Mouse (Mus musculus): ENCODE results near the gene Amy2a1. TPM values are rescaled to one million over a fixed set of nuclear protein-coding genes. Genes with fewer than 3 reads are reported as not detected.
"Not testable (repeated sequence)": the region's sequence is repeated elsewhere in the genome, so short reads cannot be mapped to it uniquely, and the experiment has no call there.

Gene Amy2a1
- polyA plus RNA-seq (2012; rRNA removed) = not detected in 2 replicates

DNA sequence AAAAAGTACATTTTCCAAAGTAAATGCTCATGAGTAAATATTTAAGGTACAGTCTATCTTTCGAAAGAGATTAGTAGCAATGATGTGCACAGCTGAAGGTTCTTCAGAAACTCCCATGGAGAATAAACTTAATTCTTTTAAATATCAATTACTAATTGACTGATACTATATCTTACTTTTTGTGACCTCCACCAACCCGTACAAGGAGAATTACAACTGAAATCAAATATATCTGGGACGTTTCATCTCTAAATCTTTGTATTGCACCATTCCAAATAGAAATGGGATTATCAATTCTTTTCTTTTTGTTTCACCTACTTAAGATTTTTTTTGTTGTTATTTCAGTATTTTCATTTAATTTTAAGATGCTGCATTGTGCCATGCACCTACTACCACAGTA, at the start of gene Amy2a1:
TSS of gene Amy2a1 (minus strand) at position 101 of the 400 bp plus-strand sequence.
- H3K36me3 ChIP-seq (ENCODE audit: control insufficient read depth, insufficient read depth, low read length); H3K4me1 ChIP-seq (ENCODE audit: control insufficient read depth, insufficient read depth, low read length); H3K27me3 ChIP-seq (replicated peaks; ENCODE audit: control insufficient read depth, insufficient read depth, low read length); H3K27ac ChIP-seq (ENCODE audit: insufficient read depth, low read depth, low read length); H3K4me3 ChIP-seq (ENCODE audit: insufficient read depth, low read depth, low read length); DNase-seq: not testable (repeated sequence)
- WGBS = 89% methylated on average over 3 of the region's 3 CpGs

GRCm38 (mm10) chr3:113574578-113574977, 42.4 kb upstream of the Amy2a1 start:
- no peak overlapping the region for H3K27ac ChIP-seq (ENCODE audit: insufficient read depth, low read depth, low read length)
- no peaks in the 10 kb centered on the region for H3K36me3 ChIP-seq (ENCODE audit: control insufficient read depth, insufficient read depth, low read length)
- no peak overlapping the region for H3K4me3 ChIP-seq (ENCODE audit: insufficient read depth, low read depth, low read length)
- DNase-seq = no peak
- no peaks in the 10 kb centered on the region for H3K4me1 ChIP-seq (ENCODE audit: control insufficient read depth, insufficient read depth, low read length)
- TF ChIP-seq CTCF (conservative IDR thresholded peaks at IDR 0.05; ENCODE audit: insufficient read depth, insufficient read length, low read depth, low read length) (no peak), POLR2A (IDR thresholded peaks at IDR 0.05; ENCODE audit: low read depth, low read length) (no peak)
- 72% methylated on average over 4 of the region's 4 CpGs for WGBS
- H3K27me3 ChIP-seq (replicated peaks; ENCODE audit: control insufficient read depth, insufficient read depth, low read length) = no peaks in the 10 kb centered on the region

DNA sequence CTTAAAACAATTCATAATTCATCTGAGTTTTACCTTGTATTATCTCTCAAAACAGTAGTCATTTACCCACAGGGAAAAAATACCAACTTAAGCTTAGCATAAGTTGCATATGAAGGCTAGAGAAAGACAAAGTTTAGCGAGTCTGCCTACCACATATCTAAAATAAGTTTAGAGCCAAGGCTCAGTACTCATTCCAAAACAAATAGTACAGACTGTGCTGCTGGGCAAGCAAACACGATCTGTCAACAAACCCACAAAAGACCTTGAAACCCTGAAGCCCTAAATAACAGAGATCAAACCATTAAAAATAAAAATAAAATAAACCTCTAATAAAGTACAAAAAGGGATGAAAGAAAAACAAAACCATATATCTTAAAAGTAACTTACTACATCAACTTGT, 41.9 kb upstream of the Amy2a1 start:
- no peak for DNase-seq
- TF ChIP-seq CTCF (conservative IDR thresholded peaks at IDR 0.05; ENCODE audit: insufficient read depth, insufficient read length, low read depth, low read length) = no peak
- no peak for TF ChIP-seq POLR2A (IDR thresholded peaks at IDR 0.05; ENCODE audit: low read depth, low read length)
- Histone ChIP-seq H3K4me3 (ENCODE audit: insufficient read depth, low read depth, low read length) (no peak overlapping the region), H3K4me1 (ENCODE audit: control insufficient read depth, insufficient read depth, low read length) (no peaks in the 10 kb centered on the region), H3K27ac (ENCODE audit: insufficient read depth, low read depth, low read length) (no peak overlapping the region), H3K36me3 (ENCODE audit: control insufficient read depth, insufficient read depth, low read length) (no peaks in the 10 kb centered on the region), H3K27me3 (replicated peaks; ENCODE audit: control insufficient read depth, insufficient read depth, low read length) (no peaks in the 10 kb centered on the region)
- 48% methylated on average over 2 of the region's 2 CpGs for WGBS

- no peak for DNase-seq
- WGBS = 84% methylated on average over 3 of the region's 3 CpGs
- H3K4me3 ChIP-seq (ENCODE audit: insufficient read depth, low read depth, low read length) = no peak overlapping the region
Observed at GRCm38 (mm10) chr3:113572158-113572557, 39.9 kb upstream of the Amy2a1 start.

DNA sequence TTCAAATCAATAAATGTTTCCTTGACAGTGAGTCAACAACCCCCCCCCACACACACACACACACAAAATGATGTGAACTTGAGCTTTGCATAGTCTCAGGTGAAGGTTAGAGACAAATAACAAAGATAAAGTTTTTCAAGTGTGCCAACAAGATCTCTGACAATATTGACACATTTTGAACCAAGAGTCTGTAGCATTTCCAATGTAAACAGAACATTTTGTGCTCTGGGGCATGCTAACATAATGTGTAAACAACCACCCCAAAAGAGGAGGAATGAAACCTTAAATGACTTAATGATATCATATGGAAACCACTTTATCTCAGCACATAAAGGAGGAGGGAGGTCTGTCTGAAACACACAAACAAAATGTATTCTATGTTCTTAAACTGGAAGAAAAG, 7.5 kb upstream of the Amy2a1 start:
- no peak for TF ChIP-seq CTCF (conservative IDR thresholded peaks at IDR 0.05; ENCODE audit: insufficient read depth, insufficient read length, low read depth, low read length)
- H3K27me3 ChIP-seq (replicated peaks; ENCODE audit: control insufficient read depth, insufficient read depth, low read length) = no peaks in the 10 kb centered on the region
- no peak for DNase-seq

More at GRCm38 (mm10) chr3:113572158-113572557, 39.9 kb upstream of the Amy2a1 start:
- Histone ChIP-seq H3K4me1 (ENCODE audit: control insufficient read depth, insufficient read depth, low read length) (no peaks in the 10 kb centered on the region), H3K27ac (ENCODE audit: insufficient read depth, low read depth, low read length) (no peak overlapping the region), H3K36me3 (ENCODE audit: control insufficient read depth, insufficient read depth, low read length) (no peaks in the 10 kb centered on the region), H3K27me3 (replicated peaks; ENCODE audit: control insufficient read depth, insufficient read depth, low read length) (no peaks in the 10 kb centered on the region)
- TF ChIP-seq POLR2A (IDR thresholded peaks at IDR 0.05; ENCODE audit: low read depth, low read length) (no peak), CTCF (conservative IDR thresholded peaks at IDR 0.05; ENCODE audit: insufficient read depth, insufficient read length, low read depth, low read length) (no peak)

More for the DNA sequence above, 7.5 kb upstream of the Amy2a1 start:
- Histone ChIP-seq H3K4me1 (ENCODE audit: control insufficient read depth, insufficient read depth, low read length) (no peaks in the 10 kb centered on the region), H3K4me3 (ENCODE audit: insufficient read depth, low read depth, low read length) (no peak overlapping the region), H3K27ac (ENCODE audit: insufficient read depth, low read depth, low read length) (no peak overlapping the region), H3K36me3 (ENCODE audit: control insufficient read depth, insufficient read depth, low read length) (no peaks in the 10 kb centered on the region)

Other genes starting within 250 kb of the Amy2a1 start
- not detected in 2 replicates for gene Amy2a4, start 241.0 kb downstream of the Amy2a1 start, polyA plus RNA-seq (2012; rRNA removed)
- gene Amy2a3, start 208.4 kb downstream of the Amy2a1 start, polyA plus RNA-seq (2012; rRNA removed) = not detected in 2 replicates
- gene Amy2a2, start 175.8 kb downstream of the Amy2a1 start, polyA plus RNA-seq (2012; rRNA removed) = not detected in 2 replicates
- gene Amy1, start 74.3 kb upstream of the Amy2a1 start, polyA plus RNA-seq (2012; rRNA removed) = 4.3 and 6.3 TPM in 2 replicates
- gene Rnpc3, start 97.7 kb upstream of the Amy2a1 start, polyA plus RNA-seq (2012; rRNA removed) = 7.7 and 7.8 TPM in 2 replicates